Mouse (Mus musculus): ENCODE data around the gene Plxna3. TPM values are rescaled to one million over a fixed set of nuclear protein-coding genes. Genes with fewer than 3 reads are reported as not detected.
"Not testable (repeated sequence)": the region's sequence is repeated elsewhere in the genome, so short reads cannot be mapped to it uniquely, and the experiment has no call there.

Gene Plxna3
- polyA plus RNA-seq, 1 experiment from 2014 or later, result 41.9 TPM

- peak; percentile 98 for ATAC-seq (ENCODE audit: low FRiP score)
- peaks cover 21% of the 10 kb centered on the region for H3K36me3 ChIP-seq
- no peaks in the 10 kb centered on the region for H3K27me3 ChIP-seq (replicated peaks)
- H3K9ac ChIP-seq (replicated peaks), result peak within 1 kb of the TSS; percentile 75
- H3K9me3 ChIP-seq (replicated peaks), result no peaks in the 10 kb centered on the region
- peak within 1 kb of the TSS; percentile 60 for H3K4me3 ChIP-seq (replicated peaks)
- peak within 1 kb of the TSS; percentile 89 for H3K27ac ChIP-seq (replicated peaks)
- H3K4me1 ChIP-seq, result peaks cover 33% of the 10 kb centered on the region
- H3K4me2 ChIP-seq, result peak within 1 kb of the TSS; percentile 67
- 24% methylated on average over 54 of the region's 59 CpGs for WGBS
Observed at GRCm38 (mm10) chrX:74312540-74313464, 16.1 kb upstream of the Plxna3 start, which contains the start of gene Fam50a. Gene Fam50a (plus strand): TSS chrX:74313033.

GRCm38 (mm10) chrX:74329215-74329671 is 377 bp downstream of the Plxna3 start:
- Histone ChIP-seq H3K4me3 (replicated peaks) (peak overlapping the region; percentile 52), H3K9me3 (replicated peaks) (no peaks in the 10 kb centered on the region), H3K27me3 (replicated peaks) (no peaks in the 10 kb centered on the region), H3K36me3 (no peaks in the 10 kb centered on the region), H3K4me2 (peak overlapping the region; percentile 70), H3K9ac (replicated peaks) (peak overlapping the region; percentile 59), H3K4me1 (peaks cover 37% of the 10 kb centered on the region), H3K27ac (replicated peaks) (peak overlapping the region; percentile 88)
- 25% methylated on average over 10 of the region's 10 CpGs for WGBS
- ATAC-seq (ENCODE audit: low FRiP score), result peak; percentile 71

- H3K36me3 ChIP-seq, result no peaks in the 10 kb centered on the region
- H3K27me3 ChIP-seq (replicated peaks), result no peaks in the 10 kb centered on the region
- no peaks in the 10 kb centered on the region for H3K9me3 ChIP-seq (replicated peaks)
- H3K27ac ChIP-seq (replicated peaks), result peak overlapping the region; percentile 88
- peak overlapping the region; percentile 52 for H3K4me3 ChIP-seq (replicated peaks)
- H3K4me2 ChIP-seq, result peak overlapping the region; percentile 70
- H3K4me1 ChIP-seq, result peaks cover 37% of the 10 kb centered on the region
- 36% methylated on average over 2 of the region's 2 CpGs for WGBS
- ATAC-seq (ENCODE audit: low FRiP score), result no peak
- peak overlapping the region; percentile 59 for H3K9ac ChIP-seq (replicated peaks)
Observed at GRCm38 (mm10) chrX:74330166-74330930, 1.5 kb downstream of the Plxna3 start.

- H3K36me3 ChIP-seq, result no peaks in the 10 kb centered on the region
- no peaks in the 10 kb centered on the region for H3K9me3 ChIP-seq (replicated peaks)
- H3K4me1 ChIP-seq, result peaks cover 5% of the 10 kb centered on the region; the same call in 1 of the 2 replicates
- peak overlapping the region; percentile 63 for H3K27ac ChIP-seq (replicated peaks)
- H3K27me3 ChIP-seq (replicated peaks), result no peaks in the 10 kb centered on the region
- 17% methylated on average over 13 of the region's 13 CpGs for WGBS
- peak; percentile 82 for ATAC-seq (ENCODE audit: low FRiP score)
- H3K4me2 ChIP-seq, result peak overlapping the region; percentile 54
- peak overlapping the region; percentile 37 for H3K9ac ChIP-seq (replicated peaks)
- H3K4me3 ChIP-seq (replicated peaks), result peak overlapping the region; percentile 44
Observed at GRCm38 (mm10) chrX:74352645-74353466, 24.0 kb downstream of the Plxna3 start.

GRCm38 (mm10) chrX:74353467-74353770 is 24.6 kb downstream of the Plxna3 start, which contains the start of gene Lage3:
Gene Lage3 (minus strand): TSS chrX:74353618.
- Histone ChIP-seq H3K27ac (replicated peaks) (peak within 1 kb of the TSS; percentile 63), H3K36me3 (no peaks in the 10 kb centered on the region), H3K9me3 (replicated peaks) (no peaks in the 10 kb centered on the region), H3K27me3 (replicated peaks) (no peaks in the 10 kb centered on the region), H3K4me1 (peaks cover 5% of the 10 kb centered on the region; the same call in 1 of the 2 replicates), H3K4me3 (replicated peaks) (peak within 1 kb of the TSS; percentile 44), H3K4me2 (peak within 1 kb of the TSS; percentile 54), H3K9ac (replicated peaks) (peak within 1 kb of the TSS; percentile 37)
- WGBS, result 26% methylated on average over 16 of the region's 22 CpGs
- ATAC-seq (ENCODE audit: low FRiP score), result peak; percentile 92

- 92% methylated on average over 3 of the region's 3 CpGs for WGBS
- not testable (repeated sequence) for H3K9ac ChIP-seq (replicated peaks); H3K4me1 ChIP-seq; ATAC-seq (ENCODE audit: low FRiP score); H3K27ac ChIP-seq (replicated peaks); H3K4me3 ChIP-seq (replicated peaks); H3K27me3 ChIP-seq (replicated peaks); H3K9me3 ChIP-seq (replicated peaks); H3K36me3 ChIP-seq; H3K4me2 ChIP-seq
Observed at GRCm38 (mm10) chrX:74357069-74357468, 28.2 kb downstream of the Plxna3 start.

- Histone ChIP-seq H3K9ac (replicated peaks) (no peak overlapping the region), H3K27ac (replicated peaks) (no peak overlapping the region), H3K36me3 (no peaks in the 10 kb centered on the region), H3K4me2 (no peak overlapping the region), H3K9me3 (replicated peaks) (no peaks in the 10 kb centered on the region), H3K4me3 (replicated peaks) (no peak overlapping the region), H3K4me1 (no peaks in the 10 kb centered on the region), H3K27me3 (replicated peaks) (no peaks in the 10 kb centered on the region)
- 52% methylated on average over 11 of the region's 11 CpGs for WGBS
- ATAC-seq (ENCODE audit: low FRiP score), result no peak
Observed at GRCm38 (mm10) chrX:74359171-74359570, 30.3 kb downstream of the Plxna3 start.

- H3K27ac ChIP-seq (replicated peaks), result peak overlapping the region; percentile 79; the same call in 1 of the 2 replicates
- no peaks in the 10 kb centered on the region for H3K9me3 ChIP-seq (replicated peaks)
- H3K36me3 ChIP-seq, result no peaks in the 10 kb centered on the region
- no peak for ATAC-seq (ENCODE audit: low FRiP score)
- peak overlapping the region; percentile 63 for H3K4me2 ChIP-seq
- H3K4me1 ChIP-seq, result peaks cover 18% of the 10 kb centered on the region
- H3K9ac ChIP-seq (replicated peaks), result peak overlapping the region; percentile 80
- no peaks in the 10 kb centered on the region for H3K27me3 ChIP-seq (replicated peaks)
- 71% methylated on average over 10 of the region's 10 CpGs for whole genome bisulfite sequencing
- H3K4me3 ChIP-seq (replicated peaks), result peak overlapping the region; percentile 56
Observed at GRCm38 (mm10) chrX:74367512-74367911, 38.6 kb downstream of the Plxna3 start.

- 20% methylated on average over 38 of the region's 49 CpGs for WGBS
- no peaks in the 10 kb centered on the region for H3K27me3 ChIP-seq (replicated peaks)
- H3K27ac ChIP-seq (replicated peaks), result peak overlapping the region; percentile 79
- peak; percentile 86 for ATAC-seq (ENCODE audit: low FRiP score)
- peak overlapping the region; percentile 63 for H3K4me2 ChIP-seq
- no peaks in the 10 kb centered on the region for H3K36me3 ChIP-seq
- no peaks in the 10 kb centered on the region for H3K9me3 ChIP-seq (replicated peaks)
- peak overlapping the region; percentile 56 for H3K4me3 ChIP-seq (replicated peaks)
- H3K9ac ChIP-seq (replicated peaks), result peak overlapping the region; percentile 80
- peaks cover 19% of the 10 kb centered on the region for H3K4me1 ChIP-seq
Observed at GRCm38 (mm10) chrX:74368209-74368909, 39.5 kb downstream of the Plxna3 start.

- 31% methylated on average over 32 of the region's 32 CpGs for WGBS
- peak; percentile 91 for ATAC-seq (ENCODE audit: low FRiP score)
- Histone ChIP-seq H3K4me2 (peak within 1 kb of the TSS; percentile 62), H3K4me1 (peaks cover 9% of the 10 kb centered on the region), H3K9ac (replicated peaks) (peak within 1 kb of the TSS; percentile 45), H3K4me3 (replicated peaks) (peak within 1 kb of the TSS; percentile 48), H3K36me3 (no peaks in the 10 kb centered on the region), H3K9me3 (replicated peaks) (no peaks in the 10 kb centered on the region), H3K27ac (replicated peaks) (0 out of 2 replicates have a peak within 1 kb of the TSS, but pooled peaks have one; percentile 23), H3K27me3 (replicated peaks) (no peaks in the 10 kb centered on the region)
Observed at GRCm38 (mm10) chrX:74372888-74373549, 44.2 kb downstream of the Plxna3 start, which contains the start of the genes Ubl4a and Slc10a3. Gene Ubl4a (minus strand): TSS chrX:74373218. Gene Slc10a3 (minus strand): TSS chrX:74373349.

All from neural tube, embryonic 15.5 days (tissue).